Mouse (Mus musculus): ENCODE results near the gene Mettl3.
"Not testable (repeated sequence)": the region's sequence is repeated elsewhere in the genome, so short reads cannot be mapped to it uniquely, and the experiment has no call there.

Gene Mettl3

GRCm38 (mm10) chr14:52304644-52305271, at the start of gene Mettl3:
Gene Mettl3 (minus strand): TSS chr14:52305128.
- DNase-seq (ENCODE audit: low spot score), result peak; percentile 87

- no peak for DNase-seq (ENCODE audit: low spot score)
These were observed 34.6 kb upstream of the Mettl3 start for GRCm38 (mm10) chr14:52339512-52339852.

DNA sequence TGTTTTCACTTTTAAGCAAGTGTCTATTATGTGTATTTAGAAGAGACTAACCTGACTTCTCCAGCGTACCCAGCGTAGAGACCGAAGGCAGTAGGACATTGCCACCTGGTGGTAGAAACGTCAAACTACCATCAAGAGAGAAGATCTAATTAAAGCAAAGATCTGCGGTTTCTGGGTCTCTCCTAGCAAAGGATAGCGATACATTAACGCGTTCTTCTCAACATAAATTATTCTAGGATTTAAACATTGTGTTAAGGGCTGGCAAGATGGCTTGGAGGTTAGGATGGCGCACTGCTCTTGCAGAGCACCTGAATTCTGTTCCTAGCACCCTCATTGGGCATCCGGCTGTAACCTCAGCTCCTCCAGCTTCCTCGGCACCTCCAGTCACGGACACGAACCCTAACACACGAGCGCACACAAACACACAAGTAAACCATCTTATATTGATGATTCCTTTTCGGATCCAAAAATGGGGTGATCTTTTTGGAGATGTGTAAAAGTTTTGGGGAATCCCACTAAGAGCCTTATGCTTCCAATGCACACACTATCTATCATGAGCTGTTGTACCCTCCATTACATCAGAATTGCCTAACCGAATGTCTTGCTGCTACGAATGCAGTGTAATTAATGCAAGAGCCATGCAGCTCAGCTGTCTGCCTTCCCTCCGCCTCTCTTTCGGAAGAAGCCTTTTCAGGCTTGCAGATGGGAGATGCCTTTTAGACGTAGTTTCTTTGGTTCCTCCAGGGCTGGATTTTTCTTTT, 34.0 kb upstream of the Mettl3 start:
- peak; percentile 72 for DNase-seq (ENCODE audit: low spot score)

GRCm38 (mm10) chr14:52332171-52332570, 27.2 kb upstream of the Mettl3 start:
- DNase-seq (ENCODE audit: low spot score), result no peak

- no peak for DNase-seq (ENCODE audit: low spot score)
These were observed 26.3 kb upstream of the Mettl3 start for GRCm38 (mm10) chr14:52331069-52331750.

DNA sequence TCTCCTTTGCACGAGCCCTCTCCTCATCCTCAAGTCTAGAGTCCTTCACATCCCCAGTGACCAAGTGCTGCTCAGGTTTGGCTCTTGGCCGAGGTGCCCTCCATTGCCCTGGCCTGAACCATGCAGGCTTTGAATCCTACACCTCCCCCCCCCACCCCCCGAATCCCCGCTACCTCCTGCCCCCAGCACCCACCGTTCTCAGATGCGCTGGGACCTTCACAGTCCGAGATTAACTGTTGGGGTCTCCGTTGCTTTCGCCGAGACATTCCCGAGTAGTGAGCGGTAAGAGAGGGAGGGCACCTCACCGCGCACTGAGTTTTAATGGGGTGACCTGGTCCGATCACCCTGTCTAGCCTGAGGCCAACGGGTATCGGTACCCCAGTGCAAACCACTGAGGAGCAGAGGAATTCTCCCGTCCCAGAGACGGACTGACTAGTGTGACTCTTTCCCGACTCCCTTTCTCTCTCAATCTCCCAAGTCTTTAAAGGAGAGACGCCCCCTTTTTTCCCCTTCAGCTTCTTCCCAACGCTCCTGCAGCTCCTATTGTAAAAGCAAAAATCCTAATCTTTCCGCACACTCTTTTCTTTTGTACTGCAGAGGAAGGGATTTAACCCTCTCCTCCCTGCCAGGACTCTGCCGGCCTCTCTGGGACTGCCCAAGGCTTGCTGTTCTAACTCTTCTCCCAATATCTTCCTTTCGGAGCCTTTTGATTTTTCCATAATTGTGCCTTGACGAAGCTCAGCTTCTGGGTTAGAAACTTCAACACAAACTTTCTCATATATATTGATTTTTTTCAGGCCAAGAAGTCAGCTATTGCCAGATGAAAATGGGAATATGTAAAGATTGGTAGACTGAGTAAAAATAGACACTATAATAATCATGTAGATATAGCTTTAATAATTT, 23.2 kb upstream of the Mettl3 start, which contains the start of gene Sall2:
Sall2 (minus strand) TSS at position 853 of the 903 bp plus-strand sequence.
- no peak for DNase-seq (ENCODE audit: low spot score)

GRCm38 (mm10) chr14:52327375-52327901, 22.5 kb upstream of the Mettl3 start:
- no peak for DNase-seq (ENCODE audit: low spot score)

- no peak for DNase-seq (ENCODE audit: low spot score)
These were observed 21.0 kb upstream of the Mettl3 start for GRCm38 (mm10) chr14:52325890-52326289.

DNA sequence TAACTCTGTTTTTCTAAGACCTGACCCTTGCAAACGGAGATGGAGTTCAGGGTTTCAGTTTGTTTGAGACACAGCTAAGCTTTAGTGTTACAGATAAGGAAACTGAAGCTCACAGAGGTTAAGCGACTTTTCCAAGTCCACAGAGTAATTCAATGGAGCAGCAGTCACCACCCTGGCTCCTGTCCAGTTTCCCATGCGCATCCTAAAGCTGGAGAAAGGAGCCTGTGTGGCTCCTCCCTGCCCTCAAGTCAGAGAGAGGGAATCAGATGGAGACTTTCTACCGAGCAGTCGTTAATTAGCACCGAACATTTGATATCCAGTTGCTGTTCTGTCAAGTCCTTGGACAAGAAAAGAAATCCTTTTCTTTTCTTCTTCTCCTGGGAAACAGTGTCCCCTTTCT, 14.4 kb upstream of the Mettl3 start:
- DNase-seq (ENCODE audit: low spot score), result no peak

DNA sequence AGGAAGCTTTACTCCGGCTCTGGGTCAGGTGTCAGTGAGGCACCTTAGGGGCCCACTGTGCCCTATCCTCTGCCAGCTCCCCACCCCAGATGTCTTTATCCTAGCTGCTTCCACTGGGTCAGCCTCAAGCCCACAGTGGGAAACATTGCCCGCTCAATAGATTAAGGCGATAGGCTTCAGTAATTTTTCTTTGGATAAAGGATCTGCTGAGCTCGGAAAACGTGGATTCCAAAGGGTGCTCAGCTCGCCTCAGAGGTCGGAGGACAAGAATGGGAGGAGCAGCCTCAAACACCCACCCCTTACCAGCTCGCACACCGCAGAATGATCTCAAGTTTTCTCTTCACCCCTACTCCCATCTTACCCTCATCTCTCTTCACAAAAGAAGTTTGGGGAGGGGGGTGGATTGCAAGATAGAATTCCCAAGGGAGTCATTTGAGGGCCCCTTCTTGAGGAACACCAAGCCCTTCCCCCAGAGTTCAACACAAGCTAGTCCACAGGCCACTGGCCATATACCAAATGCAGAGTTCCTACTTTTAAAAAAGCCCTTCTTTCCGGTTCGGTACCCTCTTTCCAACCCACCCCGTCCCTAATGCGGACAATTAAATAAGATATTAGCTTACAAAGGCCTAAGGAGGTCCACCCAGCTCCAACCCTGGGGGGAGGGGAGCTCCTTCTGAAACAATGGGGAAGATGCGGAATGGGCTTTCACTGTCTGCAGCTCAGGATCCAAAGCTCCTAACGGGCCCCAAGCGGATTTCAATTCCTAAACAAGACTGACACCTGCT, 11.7 kb upstream of the Mettl3 start:
- DNase-seq (ENCODE audit: low spot score), result no peak

DNA sequence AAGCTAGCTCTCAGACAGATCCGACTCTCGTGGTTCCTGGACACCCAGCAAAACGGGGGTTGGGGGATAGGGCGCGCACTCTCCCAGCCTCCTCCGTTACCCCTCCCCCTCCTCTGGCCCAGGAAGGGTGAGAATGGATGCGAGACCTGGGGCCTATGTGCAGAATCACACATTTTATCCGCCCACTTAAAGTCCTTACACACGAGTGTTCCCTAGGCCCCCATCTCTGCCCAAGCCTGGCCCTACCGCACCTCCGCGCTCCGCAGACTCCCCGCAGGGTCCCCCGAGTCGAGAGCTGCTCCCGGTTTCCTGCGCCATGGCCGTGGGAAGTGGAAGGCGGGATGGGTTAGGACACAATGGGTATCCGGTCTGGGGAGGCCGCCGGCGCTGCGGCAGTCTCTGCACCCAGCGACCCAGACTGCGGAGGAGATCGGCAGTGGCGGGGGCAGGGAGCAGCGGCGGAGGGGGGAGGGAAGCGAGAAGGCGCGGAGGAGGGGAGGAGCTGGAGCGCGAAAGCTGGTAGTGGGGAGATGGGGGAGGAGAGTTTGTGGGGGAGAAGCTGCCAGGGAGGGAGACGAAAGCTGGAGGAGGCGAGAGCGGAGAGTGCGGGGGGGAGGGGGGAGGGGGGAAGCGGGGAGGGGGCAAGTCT, 11.0 kb upstream of the Mettl3 start:
- peak; percentile 46 for DNase-seq (ENCODE audit: low spot score)

DNA sequence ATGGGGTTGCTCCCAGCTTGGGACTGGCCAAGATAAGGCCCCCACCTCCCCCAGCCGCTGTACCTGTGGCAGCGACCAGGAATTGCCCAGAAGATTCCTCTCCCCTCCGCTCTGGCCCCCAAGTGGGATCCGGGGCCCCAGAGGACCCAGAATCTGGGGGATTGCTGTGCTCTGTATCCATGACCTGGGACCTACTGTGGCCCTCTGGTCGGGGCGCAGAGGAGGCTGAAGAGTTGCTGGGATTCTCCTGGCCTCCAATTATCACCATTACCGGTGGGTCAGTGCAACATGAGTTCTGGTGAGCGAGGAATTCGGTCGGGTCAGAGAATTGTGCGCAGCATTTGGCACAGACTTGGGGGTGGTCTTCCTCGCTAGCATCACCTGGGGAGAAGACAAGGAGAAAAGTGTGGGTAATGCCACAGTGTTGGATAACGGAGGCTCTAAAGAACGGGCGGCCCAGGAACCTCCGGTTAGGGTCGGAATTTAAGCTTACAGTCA, 10.4 kb upstream of the Mettl3 start:
- no peak for DNase-seq (ENCODE audit: low spot score)

DNA sequence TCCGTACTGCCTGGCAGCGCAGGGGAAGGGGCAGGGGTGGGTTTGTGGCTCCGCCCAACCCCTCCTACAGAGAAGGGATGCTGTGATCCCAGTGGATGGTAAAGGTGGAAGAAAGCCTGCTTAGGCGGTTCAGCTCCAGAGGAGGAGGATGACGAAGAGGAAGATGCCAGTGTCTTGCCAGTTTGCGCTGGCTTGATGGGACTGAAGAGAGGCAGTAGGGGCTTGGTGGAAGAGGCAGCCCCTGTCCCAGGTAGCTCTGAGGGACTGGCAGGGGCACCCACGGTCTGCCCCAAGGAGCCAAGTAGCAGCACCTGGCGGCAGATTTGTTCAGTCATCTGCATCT, 9.9 kb upstream of the Mettl3 start:
- DNase-seq (ENCODE audit: low spot score), result no peak

GRCm38 (mm10) chr14:52313931-52314807, 9.2 kb upstream of the Mettl3 start:
- no peak for DNase-seq (ENCODE audit: low spot score)

DNA sequence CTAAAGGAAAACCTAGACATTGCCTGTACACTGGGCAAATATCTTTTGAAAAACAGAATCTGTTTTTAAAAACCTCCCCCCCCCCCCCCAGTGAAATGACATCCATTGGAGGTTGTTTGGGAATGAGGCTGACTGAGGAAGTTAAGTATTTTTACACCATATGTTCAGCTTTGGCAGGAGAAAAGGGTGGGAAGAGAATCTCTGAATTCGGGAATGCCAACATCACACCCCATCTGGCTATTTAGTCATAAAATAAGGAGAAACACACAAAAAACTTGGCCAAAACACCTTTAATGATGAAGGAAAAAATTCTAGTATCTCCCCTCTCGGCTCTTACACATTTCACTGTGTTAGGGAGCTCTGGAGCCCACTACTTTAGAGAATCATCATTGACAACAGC, 6.0 kb upstream of the Mettl3 start:
- DNase-seq (ENCODE audit: low spot score), result no peak

GRCm38 (mm10) chr14:52310343-52310742, 5.4 kb upstream of the Mettl3 start:
- not testable (repeated sequence) for DNase-seq (ENCODE audit: low spot score)

GRCm38 (mm10) chr14:52306100-52306499, 1.2 kb upstream of the Mettl3 start:
- DNase-seq (ENCODE audit: low spot score), result no peak

DNA sequence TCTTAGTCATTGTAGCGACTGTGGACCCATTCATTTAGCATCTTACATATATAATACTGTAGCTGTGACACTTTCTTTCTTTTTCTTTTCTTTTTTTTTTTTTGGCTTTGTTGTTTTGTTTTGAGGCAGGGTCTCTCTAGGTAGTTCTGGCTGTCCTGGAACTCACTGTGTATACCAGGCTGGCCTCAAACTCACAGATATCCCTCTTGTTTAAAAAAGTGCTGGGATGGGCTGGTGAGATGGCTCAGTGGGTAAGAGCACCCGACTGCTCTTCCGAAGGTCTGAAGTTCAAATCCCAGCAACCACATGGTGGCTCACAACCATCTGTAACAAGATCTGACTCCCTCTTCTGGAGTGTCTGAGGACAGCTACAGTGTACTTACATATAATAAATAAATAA, 1.4 kb downstream of the Mettl3 start:
- not testable (repeated sequence) for DNase-seq (ENCODE audit: low spot score)

- no peak for DNase-seq (ENCODE audit: low spot score)
These were observed 9.2 kb downstream of the Mettl3 start for GRCm38 (mm10) chr14:52295558-52296264.

Data from T-cell, adult 2 months (primary cell).